Mouse (Mus musculus) intestine, embryonic 15.5 days (tissue): ENCODE results near the gene Fam53a. TPM values are rescaled to one million over a fixed set of nuclear protein-coding genes. Genes with fewer than 3 reads are reported as not detected.

Source experiments
- ATAC-seq: fragments of 200-750 bp; cut with Nextera tagmentation; 2 replicates; pipeline ENCODE4 v1.8.0; 2017; ENCODE audit warnings: moderate TSS enrichment, moderate library complexity
- H3K27ac ChIP-seq: fragments of 300-500 bp; sonication (generic); 2 replicates; pipeline ENCODE4 v1.5.1; 2015; ENCODE audit warnings: mild to moderate bottlenecking, inconsistent platforms
- H3K27me3 ChIP-seq: fragments of 300-500 bp; sonication (generic); replicated peaks from 2 replicates; pipeline ENCODE4 v1.6.1; 2015; ENCODE audit warnings: inconsistent platforms
- H3K36me3 ChIP-seq: fragments of 300-500 bp; sonication (generic); 2 replicates; pipeline ENCODE4 v1.6.1; 2015; ENCODE audit warnings: inconsistent platforms
- H3K4me1 ChIP-seq: fragments of 300-500 bp; sonication (generic); replicated peaks from 2 replicates; pipeline ENCODE4 v1.6.1; 2015; ENCODE audit warnings: inconsistent platforms
- H3K4me2 ChIP-seq: fragments of 300-500 bp; sonication (generic); replicated peaks from 2 replicates; pipeline ENCODE4 v1.6.1; 2015; ENCODE audit warnings: mild to moderate bottlenecking, inconsistent platforms
- H3K4me3 ChIP-seq: fragments of 300-500 bp; sonication (generic); replicated peaks from 2 replicates; pipeline ENCODE4 v1.5.1; 2015; ENCODE audit warnings: inconsistent platforms
- H3K9ac ChIP-seq: fragments of 300-500 bp; sonication (generic); 2 replicates; pipeline ENCODE4 v1.6.1; 2015; ENCODE audit warnings: inconsistent platforms
- H3K9me3 ChIP-seq: fragments of 300-500 bp; sonication (generic); 2 replicates; pipeline ENCODE4 v1.6.1; 2016; ENCODE audit warnings: inconsistent platforms
- WGBS: fragments of 180-500 bp; shearing (Covaris S2); methylation state at CpG from one replicate; pipeline ENCODE4 v1.1.7; 2015; 5-methylcytosine and 5-hydroxymethylcytosine counted together
- polyA plus RNA-seq: library from polyadenylated mRNA; unstranded; fragments of >200 nt; fragmentation: Nextera tagmentation; extraction: Ambion mirVana; gene quantifications from 2 replicates; pipeline ENCODE4 v1.2.1, GENCODE M21; 2015

Gene Fam53a
- 51.7 and 52.7 TPM in 2 replicates for polyA plus RNA-seq

- Histone ChIP-seq H3K9ac (peak within 1 kb of the TSS; percentile 87), H3K4me3 (peak within 1 kb of the TSS; percentile 85), H3K4me1 (peaks cover 12% of the 10 kb centered on the region), H3K9me3 (no peaks in the 10 kb centered on the region), H3K36me3 (no peaks in the 10 kb centered on the region), H3K27ac (peak within 1 kb of the TSS; percentile 93), H3K27me3 (no peaks in the 10 kb centered on the region), H3K4me2 (peak within 1 kb of the TSS; percentile 80)
- peak; percentile 97 for ATAC-seq
- under 1% methylated on average over 98 of the region's 99 CpGs for WGBS
These were observed at the start of gene Fam53a, which contains the start of gene Gm9903 for GRCm38 (mm10) chr5:33629301-33629987. TSS of gene Fam53a (minus strand) at chr5:33629635. TSS of gene Gm9903 (plus strand) at chr5:33629925.

GRCm38 (mm10) chr5:33678244-33678643 lies 48.8 kb upstream of the Fam53a start:
- no peaks in the 10 kb centered on the region for H3K27me3 ChIP-seq
- no peak overlapping the region for H3K4me2 ChIP-seq
- no peaks in the 10 kb centered on the region for H3K9me3 ChIP-seq
- H3K4me3 ChIP-seq = no peak overlapping the region
- no peak overlapping the region for H3K9ac ChIP-seq
- ATAC-seq = no peak
- no peaks in the 10 kb centered on the region for H3K36me3 ChIP-seq
- H3K27ac ChIP-seq = no peak overlapping the region
- 75% methylated on average over 5 of the region's 5 CpGs for WGBS
- H3K4me1 ChIP-seq = no peaks in the 10 kb centered on the region

GRCm38 (mm10) chr5:33675964-33676363 lies 46.5 kb upstream of the Fam53a start:
- Histone ChIP-seq H3K27me3 (no peaks in the 10 kb centered on the region), H3K9ac (no peak overlapping the region), H3K36me3 (peaks cover 4% of the 10 kb centered on the region; the same call in 1 of the 2 replicates), H3K4me3 (no peak overlapping the region), H3K9me3 (no peaks in the 10 kb centered on the region), H3K27ac (no peak overlapping the region), H3K4me2 (no peak overlapping the region), H3K4me1 (no peaks in the 10 kb centered on the region)
- ATAC-seq = no peak
- WGBS = 4% methylated on average over 1 of the region's 1 CpGs

GRCm38 (mm10) chr5:33674439-33674838 lies 45.0 kb upstream of the Fam53a start:
- Histone ChIP-seq H3K9me3 (no peaks in the 10 kb centered on the region), H3K9ac (no peak overlapping the region), H3K4me1 (no peaks in the 10 kb centered on the region), H3K27me3 (no peaks in the 10 kb centered on the region), H3K4me3 (no peak overlapping the region), H3K4me2 (no peak overlapping the region), H3K27ac (no peak overlapping the region), H3K36me3 (peaks cover 15% of the 10 kb centered on the region)
- peak; percentile 65 for ATAC-seq
- 71% methylated on average over 3 of the region's 3 CpGs for WGBS

- H3K4me1 ChIP-seq = no peaks in the 10 kb centered on the region
- H3K27ac ChIP-seq = no peak overlapping the region
- H3K9ac ChIP-seq = no peak overlapping the region
- H3K27me3 ChIP-seq = no peaks in the 10 kb centered on the region
- no peak for ATAC-seq
- no peaks in the 10 kb centered on the region for H3K9me3 ChIP-seq
- H3K4me3 ChIP-seq = no peak overlapping the region
- H3K4me2 ChIP-seq = no peak overlapping the region
- H3K36me3 ChIP-seq = peaks cover 39% of the 10 kb centered on the region
- 68% methylated on average over 5 of the region's 5 CpGs for WGBS
These were observed 42.2 kb upstream of the Fam53a start for GRCm38 (mm10) chr5:33671659-33672058.

- peaks cover 47% of the 10 kb centered on the region for H3K36me3 ChIP-seq
- no peak overlapping the region for H3K4me3 ChIP-seq
- H3K4me1 ChIP-seq = no peaks in the 10 kb centered on the region
- H3K9ac ChIP-seq = no peak overlapping the region
- no peak for ATAC-seq
- H3K9me3 ChIP-seq = no peaks in the 10 kb centered on the region
- no peaks in the 10 kb centered on the region for H3K27me3 ChIP-seq
- no peak overlapping the region for H3K27ac ChIP-seq
- no peak overlapping the region for H3K4me2 ChIP-seq
These were observed 38.8 kb upstream of the Fam53a start for GRCm38 (mm10) chr5:33668223-33668622.

- no peaks in the 10 kb centered on the region for H3K9me3 ChIP-seq
- peak overlapping the region; percentile 61 for H3K9ac ChIP-seq
- WGBS = under 1% methylated on average over 26 of the region's 26 CpGs
- ATAC-seq = peak; percentile 6
- H3K27me3 ChIP-seq = no peaks in the 10 kb centered on the region
- peak overlapping the region; percentile 48; the same call in 1 of the 2 replicates for H3K27ac ChIP-seq
- peak overlapping the region; percentile 68 for H3K4me2 ChIP-seq
- peaks cover 19% of the 10 kb centered on the region for H3K4me1 ChIP-seq
- peak overlapping the region; percentile 76 for H3K4me3 ChIP-seq
- peaks cover 13% of the 10 kb centered on the region for H3K36me3 ChIP-seq
These were observed 29.2 kb upstream of the Fam53a start for GRCm38 (mm10) chr5:33658664-33659050.

- Histone ChIP-seq H3K9ac (peak within 1 kb of the TSS; percentile 61), H3K27ac (peak within 1 kb of the TSS; percentile 95), H3K4me3 (peak within 1 kb of the TSS; percentile 76), H3K4me1 (peaks cover 24% of the 10 kb centered on the region), H3K9me3 (no peaks in the 10 kb centered on the region), H3K27me3 (no peaks in the 10 kb centered on the region), H3K4me2 (peak within 1 kb of the TSS; percentile 75), H3K36me3 (peaks cover 12% of the 10 kb centered on the region)
- peak; percentile 97 for ATAC-seq
- WGBS = under 1% methylated on average over 60 of the region's 60 CpGs
These were observed 28.6 kb upstream of the Fam53a start, which contains the start of the genes Tacc3 and Tmem129 for GRCm38 (mm10) chr5:33657787-33658663. TSS of gene Tacc3 (plus strand) at chr5:33658128. TSS of gene Tmem129 (minus strand) at chr5:33658416.

- Histone ChIP-seq H3K9me3 (no peaks in the 10 kb centered on the region), H3K4me1 (peaks cover 26% of the 10 kb centered on the region), H3K27ac (peak overlapping the region; percentile 85), H3K4me3 (peak overlapping the region; percentile 76), H3K9ac (peak overlapping the region; percentile 61), H3K4me2 (peak overlapping the region; percentile 75), H3K36me3 (peaks cover 8% of the 10 kb centered on the region; the same call in 1 of the 2 replicates), H3K27me3 (no peaks in the 10 kb centered on the region)
- WGBS = under 1% methylated on average over 32 of the region's 32 CpGs
- ATAC-seq = peak; percentile 57
These were observed 27.9 kb upstream of the Fam53a start for GRCm38 (mm10) chr5:33657251-33657786.

- 23% methylated on average over 1 of the region's 1 CpGs for WGBS
- Histone ChIP-seq H3K27ac (peak overlapping the region; percentile 85; the same call in 1 of the 2 replicates), H3K9me3 (no peaks in the 10 kb centered on the region), H3K4me3 (peak overlapping the region; percentile 76), H3K4me1 (peaks cover 26% of the 10 kb centered on the region), H3K9ac (peak overlapping the region; percentile 61), H3K4me2 (peak overlapping the region; percentile 75), H3K36me3 (peaks cover 8% of the 10 kb centered on the region; the same call in 1 of the 2 replicates), H3K27me3 (no peaks in the 10 kb centered on the region)
- no peak for ATAC-seq
These were observed 27.3 kb upstream of the Fam53a start for GRCm38 (mm10) chr5:33656739-33657138.

GRCm38 (mm10) chr5:33655251-33655840 lies 25.9 kb upstream of the Fam53a start:
- 92% methylated on average over 10 of the region's 10 CpGs for WGBS

More at GRCm38 (mm10) chr5:33655251-33655840, 25.9 kb upstream of the Fam53a start:
- no peak for ATAC-seq
- Histone ChIP-seq H3K4me3 (no peak overlapping the region), H3K9me3 (no peaks in the 10 kb centered on the region), H3K36me3 (peaks cover 5% of the 10 kb centered on the region; the same call in 1 of the 2 replicates), H3K4me1 (peaks cover 28% of the 10 kb centered on the region), H3K27me3 (no peaks in the 10 kb centered on the region), H3K9ac (peak overlapping the region; percentile 38; the same call in 1 of the 2 replicates), H3K27ac (no peak overlapping the region), H3K4me2 (no peak overlapping the region)
